Mouse (Mus musculus) ES-E14 (cell line): Measurements from ENCODE around the gene Pitpnm2.

Experiments used
- MAFK ChIP-seq: IDR thresholded peaks from 2 replicates; pipeline ENCODE4 v1.6.1; 2014; ENCODE audit warnings: mild to moderate bottlenecking, low read depth, low read length, inconsistent platforms; ENCODE audit not compliant: insufficient read depth
- ZNF384 ChIP-seq: IDR thresholded peaks from 2 replicates; pipeline ENCODE4 v1.6.1; 2012; ENCODE audit warnings: low read depth, low read length, inconsistent platforms

GRCm38 (mm10) chr5:124163445-124163844 is 86.1 kb downstream of the Pitpnm2 start:
- no peak for TF ChIP-seq ZNF384
- no peak for TF ChIP-seq MAFK
